Mouse (Mus musculus): Measurements from ENCODE around the gene Nr4a1.

Gene Nr4a1

GRCm38 (mm10) chr15:101290354-101290753 is 36.3 kb downstream of the Nr4a1 start:
- DNase-seq: no peak

GRCm38 (mm10) chr15:101292012-101292411 is 37.9 kb downstream of the Nr4a1 start:
- no peak for DNase-seq

GRCm38 (mm10) chr15:101293025-101293621 is 39.1 kb downstream of the Nr4a1 start, which contains the start of gene 6030408B16Rik:
6030408B16Rik (plus strand) TSS chr15:101293212.
- DNase-seq: no peak

GRCm38 (mm10) chr15:101294028-101294894 is 40.2 kb downstream of the Nr4a1 start:
- DNase-seq: no peak

GRCm38 (mm10) chr15:101295106-101295505 is 41.0 kb downstream of the Nr4a1 start:
- no peak for DNase-seq

- DNase-seq: no peak
Observed at GRCm38 (mm10) chr15:101295616-101296015, 41.5 kb downstream of the Nr4a1 start.

GRCm38 (mm10) chr15:101296091-101296490 is 42.0 kb downstream of the Nr4a1 start:
- no peak for DNase-seq

GRCm38 (mm10) chr15:101297988-101298387 is 43.9 kb downstream of the Nr4a1 start:
- DNase-seq: no peak

GRCm38 (mm10) chr15:101298550-101298949 is 44.5 kb downstream of the Nr4a1 start:
- no peak for DNase-seq

GRCm38 (mm10) chr15:101299480-101299960 is 45.5 kb downstream of the Nr4a1 start:
- DNase-seq: no peak

- no peak for DNase-seq
Observed at GRCm38 (mm10) chr15:101300128-101300527, 46.1 kb downstream of the Nr4a1 start.

- no peak for DNase-seq
Observed at GRCm38 (mm10) chr15:101302201-101302600, 48.1 kb downstream of the Nr4a1 start.

GRCm38 (mm10) chr15:101303830-101304229 is 49.8 kb downstream of the Nr4a1 start:
- no peak for DNase-seq

GRCm38 (mm10) chr15:101306459-101306858 is 52.4 kb downstream of the Nr4a1 start:
- DNase-seq: no peak

GRCm38 (mm10) chr15:101308440-101309348 is 54.6 kb downstream of the Nr4a1 start:
- no peak for DNase-seq

- no peak for DNase-seq
Observed at GRCm38 (mm10) chr15:101309493-101309892, 55.4 kb downstream of the Nr4a1 start.

- no peak for DNase-seq
Observed at GRCm38 (mm10) chr15:101311087-101311770, 57.2 kb downstream of the Nr4a1 start.

- no peak for DNase-seq
Observed at GRCm38 (mm10) chr15:101312006-101312405, 57.9 kb downstream of the Nr4a1 start.

GRCm38 (mm10) chr15:101315378-101315777 is 61.3 kb downstream of the Nr4a1 start:
- DNase-seq: no peak

GRCm38 (mm10) chr15:101315832-101316231 is 61.8 kb downstream of the Nr4a1 start:
- DNase-seq: peak; percentile 92

- DNase-seq: no peak
Observed at GRCm38 (mm10) chr15:101316279-101316912, 62.3 kb downstream of the Nr4a1 start.

Data from kidney, adult 9 months (tissue).